Mouse (Mus musculus): ENCODE results near the gene Grxcr1. TPM values are rescaled to one million over a fixed set of nuclear protein-coding genes. Genes with fewer than 3 reads are reported as not detected.

Gene Grxcr1
- polyA plus RNA-seq, 1 experiment from 2014 or later, result not detected

- no peak for ATAC-seq (ENCODE audit: low read depth)
- 36% methylated on average over 3 of the region's 3 CpGs for WGBS (ENCODE audit: insufficient replicate concordance)
- H3K27ac ChIP-seq (ENCODE audit: low read length), result no peak overlapping the region
- no peak overlapping the region for H3K9ac ChIP-seq (ENCODE audit: low read depth, low read length)
- no peaks in the 10 kb centered on the region for H3K4me1 ChIP-seq (ENCODE audit: control insufficient read depth, low read depth, low read length)
- H3K36me3 ChIP-seq (ENCODE audit: control insufficient read depth, insufficient read depth), result no peaks in the 10 kb centered on the region
- H3K9me3 ChIP-seq (replicated peaks; ENCODE audit: control insufficient read depth, low read length), result no peaks in the 10 kb centered on the region
- H3K4me3 ChIP-seq (ENCODE audit: low read depth, low read length), result no peak overlapping the region
- no peak overlapping the region for H3K4me2 ChIP-seq (ENCODE audit: low read depth, low read length)
- H3K27me3 ChIP-seq (ENCODE audit: control insufficient read depth, insufficient read depth, low read depth, low read length), result no peaks in the 10 kb centered on the region
Observed at GRCm38 (mm10) chr5:68057574-68057973, 25.9 kb downstream of the Grxcr1 start.

GRCm38 (mm10) chr5:68068694-68069093 is 37.1 kb downstream of the Grxcr1 start:
- Histone ChIP-seq H3K36me3 (ENCODE audit: control insufficient read depth, insufficient read depth) (no peaks in the 10 kb centered on the region), H3K4me3 (ENCODE audit: low read depth, low read length) (no peak overlapping the region), H3K9ac (ENCODE audit: low read depth, low read length) (no peak overlapping the region), H3K27me3 (ENCODE audit: control insufficient read depth, insufficient read depth, low read depth, low read length) (no peaks in the 10 kb centered on the region), H3K4me1 (ENCODE audit: control insufficient read depth, low read depth, low read length) (no peaks in the 10 kb centered on the region), H3K9me3 (replicated peaks; ENCODE audit: control insufficient read depth, low read length) (no peaks in the 10 kb centered on the region), H3K4me2 (ENCODE audit: low read depth, low read length) (no peak overlapping the region), H3K27ac (ENCODE audit: low read length) (no peak overlapping the region)
- 56% methylated on average over 4 of the region's 4 CpGs for WGBS (ENCODE audit: insufficient replicate concordance)
- no peak for ATAC-seq (ENCODE audit: low read depth)

DNA sequence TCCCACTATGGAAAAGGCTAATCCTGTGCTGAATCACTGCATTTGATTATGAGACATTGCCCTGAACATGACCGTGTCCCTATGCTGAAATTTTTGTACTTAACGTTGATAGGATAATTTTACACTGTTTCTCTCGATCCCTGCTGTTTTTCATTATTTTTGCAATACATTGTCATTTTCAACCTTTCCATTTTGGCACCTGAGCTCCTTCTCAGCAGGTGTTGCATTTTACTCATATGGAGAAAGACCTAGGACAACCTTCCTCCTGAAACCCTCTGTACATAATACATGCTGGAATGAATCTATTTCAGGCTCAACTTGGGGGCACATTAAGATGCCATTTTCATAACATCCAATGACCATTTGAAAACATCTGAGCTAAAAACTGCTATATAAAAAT is 38.7 kb downstream of the Grxcr1 start:
- no peaks in the 10 kb centered on the region for H3K4me1 ChIP-seq (ENCODE audit: control insufficient read depth, low read depth, low read length)
- H3K36me3 ChIP-seq (ENCODE audit: control insufficient read depth, insufficient read depth), result no peaks in the 10 kb centered on the region
- H3K27ac ChIP-seq (ENCODE audit: low read length), result no peak overlapping the region
- H3K4me2 ChIP-seq (ENCODE audit: low read depth, low read length), result no peak overlapping the region
- 58% methylated on average over 3 of the region's 3 CpGs for WGBS (ENCODE audit: insufficient replicate concordance)
- H3K9ac ChIP-seq (ENCODE audit: low read depth, low read length), result no peak overlapping the region
- no peaks in the 10 kb centered on the region for H3K27me3 ChIP-seq (ENCODE audit: control insufficient read depth, insufficient read depth, low read depth, low read length)
- ATAC-seq (ENCODE audit: low read depth), result no peak
- H3K4me3 ChIP-seq (ENCODE audit: low read depth, low read length), result no peak overlapping the region
- H3K9me3 ChIP-seq (replicated peaks; ENCODE audit: control insufficient read depth, low read length), result no peaks in the 10 kb centered on the region

- H3K27me3 ChIP-seq (ENCODE audit: control insufficient read depth, insufficient read depth, low read depth, low read length), result no peaks in the 10 kb centered on the region
- no peak overlapping the region for H3K4me2 ChIP-seq (ENCODE audit: low read depth, low read length)
- no peak overlapping the region for H3K4me3 ChIP-seq (ENCODE audit: low read depth, low read length)
- H3K9me3 ChIP-seq (replicated peaks; ENCODE audit: control insufficient read depth, low read length), result no peaks in the 10 kb centered on the region
- no peak overlapping the region for H3K27ac ChIP-seq (ENCODE audit: low read length)
- ATAC-seq (ENCODE audit: low read depth), result no peak
- H3K4me1 ChIP-seq (ENCODE audit: control insufficient read depth, low read depth, low read length), result no peaks in the 10 kb centered on the region
- H3K9ac ChIP-seq (ENCODE audit: low read depth, low read length), result no peak overlapping the region
- WGBS (ENCODE audit: insufficient replicate concordance), result 60% methylated on average over 4 of the region's 4 CpGs
- no peaks in the 10 kb centered on the region for H3K36me3 ChIP-seq (ENCODE audit: control insufficient read depth, insufficient read depth)
Observed at GRCm38 (mm10) chr5:68071857-68072256, 40.2 kb downstream of the Grxcr1 start.

DNA sequence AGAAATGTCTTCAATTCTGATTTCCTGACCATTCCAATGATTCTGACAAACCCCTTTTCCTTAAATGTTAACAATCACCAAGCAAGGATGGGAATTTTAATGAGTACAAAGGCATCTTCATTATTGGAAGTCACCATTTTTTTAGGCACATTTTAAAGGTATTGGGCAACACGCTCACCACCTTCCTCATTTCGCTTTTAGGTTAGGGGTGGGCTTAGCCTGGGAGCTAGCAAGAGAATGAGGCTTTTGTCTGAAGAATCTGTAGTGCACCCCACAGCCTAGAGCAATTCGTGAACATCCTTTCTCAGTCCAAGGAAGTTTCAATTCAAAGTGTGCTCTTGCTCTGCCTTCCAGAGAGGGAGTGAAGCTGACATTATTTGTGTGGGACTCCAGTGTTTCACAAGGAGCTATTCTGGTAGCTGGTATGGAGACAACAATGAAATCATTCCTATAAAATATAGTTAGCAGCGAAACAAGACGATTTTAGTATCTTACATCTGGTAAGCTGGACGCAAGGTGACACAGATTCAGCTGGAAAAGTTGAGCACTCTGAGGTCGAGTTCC is 55.0 kb downstream of the Grxcr1 start:
- 44% methylated on average over 7 of the region's 7 CpGs for WGBS (ENCODE audit: insufficient replicate concordance)
- H3K4me3 ChIP-seq (ENCODE audit: low read depth, low read length), result no peak overlapping the region
- H3K9me3 ChIP-seq (replicated peaks; ENCODE audit: control insufficient read depth, low read length), result no peaks in the 10 kb centered on the region
- H3K27me3 ChIP-seq (ENCODE audit: control insufficient read depth, insufficient read depth, low read depth, low read length), result no peaks in the 10 kb centered on the region
- H3K9ac ChIP-seq (ENCODE audit: low read depth, low read length), result no peak overlapping the region
- no peak for ATAC-seq (ENCODE audit: low read depth)
- H3K4me2 ChIP-seq (ENCODE audit: low read depth, low read length), result no peak overlapping the region
- H3K27ac ChIP-seq (ENCODE audit: low read length), result no peak overlapping the region
- H3K36me3 ChIP-seq (ENCODE audit: control insufficient read depth, insufficient read depth), result no peaks in the 10 kb centered on the region
- H3K4me1 ChIP-seq (ENCODE audit: control insufficient read depth, low read depth, low read length), result no peaks in the 10 kb centered on the region

- Histone ChIP-seq H3K9ac (ENCODE audit: low read depth, low read length) (no peak overlapping the region), H3K4me3 (ENCODE audit: low read depth, low read length) (no peak overlapping the region), H3K27me3 (ENCODE audit: control insufficient read depth, insufficient read depth, low read depth, low read length) (no peaks in the 10 kb centered on the region), H3K4me2 (ENCODE audit: low read depth, low read length) (no peak overlapping the region), H3K4me1 (ENCODE audit: control insufficient read depth, low read depth, low read length) (no peaks in the 10 kb centered on the region), H3K36me3 (ENCODE audit: control insufficient read depth, insufficient read depth) (no peaks in the 10 kb centered on the region), H3K27ac (ENCODE audit: low read length) (no peak overlapping the region), H3K9me3 (replicated peaks; ENCODE audit: control insufficient read depth, low read length) (no peaks in the 10 kb centered on the region)
- WGBS (ENCODE audit: insufficient replicate concordance), result 44% methylated on average over 3 of the region's 3 CpGs
- ATAC-seq (ENCODE audit: low read depth), result no peak
Observed at GRCm38 (mm10) chr5:68087174-68087573, 55.5 kb downstream of the Grxcr1 start.

DNA sequence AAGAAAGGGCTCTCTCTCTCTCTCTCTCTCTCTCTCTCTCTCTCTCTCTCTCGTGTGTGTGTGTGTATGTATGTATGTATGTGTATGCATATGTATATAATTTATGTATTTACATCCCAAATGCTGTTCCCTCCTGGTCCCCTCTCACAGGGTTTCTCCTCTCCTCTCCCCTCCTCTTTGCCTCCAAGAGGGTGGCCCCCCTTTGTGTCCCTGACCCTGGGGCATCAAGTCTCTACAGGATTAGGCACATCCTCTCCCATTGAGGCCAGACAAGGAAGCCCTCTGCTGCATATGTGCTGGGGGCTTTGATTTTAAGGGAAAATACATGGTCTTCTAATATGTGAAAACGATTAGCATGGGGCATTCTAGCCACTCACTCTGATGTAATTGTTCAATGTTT is 61.5 kb downstream of the Grxcr1 start:
- H3K4me2 ChIP-seq (ENCODE audit: low read depth, low read length), result no peak overlapping the region
- H3K9ac ChIP-seq (ENCODE audit: low read depth, low read length), result no peak overlapping the region
- H3K4me3 ChIP-seq (ENCODE audit: low read depth, low read length), result no peak overlapping the region
- H3K27ac ChIP-seq (ENCODE audit: low read length), result no peak overlapping the region
- 33% methylated on average over 2 of the region's 2 CpGs for WGBS (ENCODE audit: insufficient replicate concordance)
- no peaks in the 10 kb centered on the region for H3K27me3 ChIP-seq (ENCODE audit: control insufficient read depth, insufficient read depth, low read depth, low read length)
- H3K9me3 ChIP-seq (replicated peaks; ENCODE audit: control insufficient read depth, low read length), result no peaks in the 10 kb centered on the region
- no peaks in the 10 kb centered on the region for H3K36me3 ChIP-seq (ENCODE audit: control insufficient read depth, insufficient read depth)
- no peaks in the 10 kb centered on the region for H3K4me1 ChIP-seq (ENCODE audit: control insufficient read depth, low read depth, low read length)
- no peak for ATAC-seq (ENCODE audit: low read depth)

GRCm38 (mm10) chr5:68097665-68098624 is 66.3 kb downstream of the Grxcr1 start:
- no peak overlapping the region for H3K4me3 ChIP-seq (ENCODE audit: low read depth, low read length)
- no peaks in the 10 kb centered on the region for H3K9me3 ChIP-seq (replicated peaks; ENCODE audit: control insufficient read depth, low read length)
- H3K27me3 ChIP-seq (ENCODE audit: control insufficient read depth, insufficient read depth, low read depth, low read length), result no peaks in the 10 kb centered on the region
- WGBS (ENCODE audit: insufficient replicate concordance), result 50% methylated on average over 5 of the region's 5 CpGs
- H3K9ac ChIP-seq (ENCODE audit: low read depth, low read length), result no peak overlapping the region
- ATAC-seq (ENCODE audit: low read depth), result no peak
- no peaks in the 10 kb centered on the region for H3K36me3 ChIP-seq (ENCODE audit: control insufficient read depth, insufficient read depth)
- H3K4me2 ChIP-seq (ENCODE audit: low read depth, low read length), result no peak overlapping the region
- H3K4me1 ChIP-seq (ENCODE audit: control insufficient read depth, low read depth, low read length), result no peaks in the 10 kb centered on the region
- H3K27ac ChIP-seq (ENCODE audit: low read length), result no peak overlapping the region

- Histone ChIP-seq H3K4me2 (ENCODE audit: low read depth, low read length) (no peak overlapping the region), H3K9ac (ENCODE audit: low read depth, low read length) (no peak overlapping the region), H3K4me3 (ENCODE audit: low read depth, low read length) (no peak overlapping the region), H3K9me3 (replicated peaks; ENCODE audit: control insufficient read depth, low read length) (no peaks in the 10 kb centered on the region), H3K4me1 (ENCODE audit: control insufficient read depth, low read depth, low read length) (no peaks in the 10 kb centered on the region), H3K36me3 (ENCODE audit: control insufficient read depth, insufficient read depth) (no peaks in the 10 kb centered on the region), H3K27me3 (ENCODE audit: control insufficient read depth, insufficient read depth, low read depth, low read length) (no peaks in the 10 kb centered on the region), H3K27ac (ENCODE audit: low read length) (no peak overlapping the region)
- ATAC-seq (ENCODE audit: low read depth), result no peak
- WGBS (ENCODE audit: insufficient replicate concordance), result 41% methylated on average over 6 of the region's 6 CpGs
Observed at GRCm38 (mm10) chr5:68112430-68113036, 80.9 kb downstream of the Grxcr1 start.

All from liver, embryonic 16.5 days (tissue).